Mouse (Mus musculus) C2C12 (cell line): ENCODE data around the gene Ntn1. TPM values are rescaled to one million over a fixed set of nuclear protein-coding genes. Genes with fewer than 3 reads are reported as not detected.

ENCODE experiments used
- H3K27me3 ChIP-seq: one replicate; pipeline ENCODE4 v1.6.1; 2011; ENCODE audit not compliant: control insufficient read depth, insufficient read depth, insufficient read length
- H3K36me3 ChIP-seq: one replicate; pipeline ENCODE4 v1.6.1; 2011; ENCODE audit not compliant: control insufficient read depth, insufficient read depth
- H3K4me3 ChIP-seq: one replicate; pipeline ENCODE4 v1.5.1; 2011; ENCODE audit warnings: mild to moderate bottlenecking, control low read depth; ENCODE audit not compliant: poor library complexity, insufficient read depth, severe bottlenecking
- H3K79me2 ChIP-seq: one replicate; pipeline ENCODE4 v1.6.1; 2011; ENCODE audit not compliant: control insufficient read depth, insufficient read depth
- H3K79me3 ChIP-seq: one replicate; pipeline ENCODE4 v1.6.1; 2011; ENCODE audit warnings: low read depth, control low read depth
- H3ac ChIP-seq: one replicate; pipeline ENCODE3; 2011; ENCODE audit warnings: low read depth; ENCODE audit not compliant: control insufficient read depth, insufficient read length
- CEBPB ChIP-seq: IDR thresholded peaks from one replicate; pipeline ENCODE4 v1.6.1; 2011; ENCODE audit warnings: low read depth, mild to moderate bottlenecking, control low read depth, moderate library complexity
- CTCF ChIP-seq: IDR thresholded peaks from one replicate; pipeline ENCODE4 v1.5.1; 2011; ENCODE audit not compliant: control insufficient read depth, insufficient read depth, insufficient read length
- FOSL1 ChIP-seq: IDR thresholded peaks from one replicate; pipeline ENCODE4 v1.8.0; 2011; ENCODE audit warnings: mild to moderate bottlenecking, low read length; ENCODE audit not compliant: poor library complexity, insufficient read depth, severe bottlenecking
- MAX ChIP-seq: IDR thresholded peaks from one replicate; pipeline ENCODE4 v1.6.1; 2011; ENCODE audit warnings: mild to moderate bottlenecking, control low read depth
- MYOD1 ChIP-seq: IDR thresholded peaks from one replicate; pipeline ENCODE4 v1.6.1; 2011; ENCODE audit warnings: low read depth; ENCODE audit not compliant: control insufficient read depth, insufficient read length
- MYOG ChIP-seq: IDR thresholded peaks from one replicate; pipeline ENCODE4 v1.6.1; 2011; ENCODE audit not compliant: control insufficient read depth, insufficient read length; ENCODE audit errors: extremely low read depth
- USF1 ChIP-seq: IDR thresholded peaks from one replicate; pipeline ENCODE4 v1.6.1; 2011; ENCODE audit warnings: low read depth, mild to moderate bottlenecking, control low read depth, moderate library complexity
- long read RNA-seq, 2 experiments: library from polyadenylated mRNA; unstranded; transcript quantifications; one replicate each; pipeline ENCODE4 v2.0.0; 2019 to 2020
- polyA plus RNA-seq: library from polyadenylated mRNA; unstranded; fragments of >200 nt; fragmentation: generic; extraction: Trizol; gene quantifications from one replicate; pipeline ENCODE4 v1.2.1, GENCODE M21; 2012; ENCODE audit warnings: missing spikeins

Gene Ntn1
- 19.4 TPM for polyA plus RNA-seq
- long read RNA-seq, experiment 1, partial matches to known transcripts: 0 of 1 reads
- long read RNA-seq, experiment 1, other reads (novel, unspliced or antisense): 1 of 1 reads
- long read RNA-seq, experiment 2, partial matches to known transcripts: 15 of 15 reads
- long read RNA-seq, experiment 2, other reads (novel, unspliced or antisense): 0 of 15 reads

- Histone ChIP-seq H3ac (peak within 1 kb of the TSS; percentile 79), H3K36me3 (no peaks in the 10 kb centered on the region), H3K4me3 (peak within 1 kb of the TSS; percentile 14), H3K27me3 (peaks cover 7% of the 10 kb centered on the region), H3K79me3 (no peaks in the 10 kb centered on the region), H3K79me2 (no peaks in the 10 kb centered on the region)
- TF ChIP-seq MYOD1: no peak
- no peak for TF ChIP-seq MYOG
- no peak for TF ChIP-seq CTCF
- no peak for TF ChIP-seq USF1
- no peak for TF ChIP-seq FOSL1
- TF ChIP-seq CEBPB: no peak
- TF ChIP-seq MAX: no peak
Observed at GRCm38 (mm10) chr11:68400727-68401219, at the start of gene Ntn1. Gene Ntn1 (minus strand): TSS chr11:68400823.

- no peaks in the 10 kb centered on the region for H3K79me2 ChIP-seq
- H3K36me3 ChIP-seq: no peaks in the 10 kb centered on the region
- no peak for TF ChIP-seq CEBPB
- no peak for TF ChIP-seq CTCF
- peak; percentile 12 for TF ChIP-seq USF1
- TF ChIP-seq MYOG: no peak
- H3K4me3 ChIP-seq: no peak overlapping the region
- no peak overlapping the region for H3ac ChIP-seq
- no peaks in the 10 kb centered on the region for H3K79me3 ChIP-seq
- no peaks in the 10 kb centered on the region for H3K27me3 ChIP-seq
Observed at GRCm38 (mm10) chr11:68448356-68448755, 47.7 kb upstream of the Ntn1 start.

- H3K36me3 ChIP-seq: no peaks in the 10 kb centered on the region
- H3K4me3 ChIP-seq: no peak overlapping the region
- no peaks in the 10 kb centered on the region for H3K79me3 ChIP-seq
- H3ac ChIP-seq: no peak overlapping the region
- no peak for TF ChIP-seq MYOD1
- TF ChIP-seq MYOG: no peak
- no peak for TF ChIP-seq CEBPB
- TF ChIP-seq CTCF: no peak
- no peak for TF ChIP-seq MAX
- no peak for TF ChIP-seq FOSL1
- no peak for TF ChIP-seq USF1
- no peaks in the 10 kb centered on the region for H3K27me3 ChIP-seq
- no peaks in the 10 kb centered on the region for H3K79me2 ChIP-seq
Observed at GRCm38 (mm10) chr11:68447242-68447641, 46.6 kb upstream of the Ntn1 start.

DNA sequence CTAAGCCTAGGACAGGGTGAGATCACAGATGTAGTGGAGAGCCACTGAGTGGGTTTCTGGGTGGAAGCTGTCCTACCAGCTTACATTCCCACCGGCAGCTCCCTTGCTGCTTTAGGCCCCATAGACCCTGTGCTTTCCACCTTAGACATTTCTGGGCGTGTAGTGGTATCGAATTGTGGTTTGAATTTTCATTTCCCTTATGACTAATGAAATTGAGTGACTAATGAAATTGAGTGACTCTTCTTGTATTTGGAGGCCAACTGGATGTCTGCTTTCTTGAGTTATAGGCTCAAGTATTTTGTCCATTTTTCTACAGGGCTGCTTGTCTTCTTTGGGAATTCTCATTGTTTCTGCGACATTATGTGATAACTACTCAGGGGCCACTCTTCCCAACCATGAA is 45.9 kb upstream of the Ntn1 start:
- peak; percentile 87 for TF ChIP-seq FOSL1
- no peak for TF ChIP-seq CEBPB
- no peaks in the 10 kb centered on the region for H3K79me2 ChIP-seq
- no peaks in the 10 kb centered on the region for H3K27me3 ChIP-seq
- H3K4me3 ChIP-seq: no peak overlapping the region
- H3K36me3 ChIP-seq: no peaks in the 10 kb centered on the region
- H3K79me3 ChIP-seq: no peaks in the 10 kb centered on the region
- H3ac ChIP-seq: no peak overlapping the region

GRCm38 (mm10) chr11:68445901-68446300 is 45.3 kb upstream of the Ntn1 start:
- TF ChIP-seq MYOG: no peak
- peak; percentile 83 for TF ChIP-seq FOSL1
- peak; percentile 38 for TF ChIP-seq USF1
- TF ChIP-seq MAX: no peak
- no peak for TF ChIP-seq MYOD1
- peak; percentile 63 for TF ChIP-seq CEBPB
- Histone ChIP-seq H3K4me3 (no peak overlapping the region), H3K79me2 (no peaks in the 10 kb centered on the region), H3K27me3 (no peaks in the 10 kb centered on the region), H3K36me3 (no peaks in the 10 kb centered on the region), H3K79me3 (no peaks in the 10 kb centered on the region), H3ac (no peak overlapping the region)

- H3K36me3 ChIP-seq: no peaks in the 10 kb centered on the region
- no peak overlapping the region for H3K4me3 ChIP-seq
- no peaks in the 10 kb centered on the region for H3K79me3 ChIP-seq
- H3K27me3 ChIP-seq: no peaks in the 10 kb centered on the region
- no peak overlapping the region for H3ac ChIP-seq
- H3K79me2 ChIP-seq: no peaks in the 10 kb centered on the region
- TF ChIP-seq CEBPB (no peak), CTCF (no peak), MYOG (no peak), FOSL1 (no peak), MYOD1 (no peak), USF1 (no peak), MAX (no peak)
Observed at GRCm38 (mm10) chr11:68442983-68443638, 42.5 kb upstream of the Ntn1 start.
